Mouse (Mus musculus): ENCODE measurements around the gene Atxn2. TPM values are rescaled to one million over a fixed set of nuclear protein-coding genes. Genes with fewer than 3 reads are reported as not detected.

The Atxn2 gene
- 10 to 100 TPM; 48.1 to 67.6 TPM for polyA plus RNA-seq (2017; shearing (Covaris generic))

GRCm38 (mm10) chr5:121711174-121711927 lies at the start of gene Atxn2:
Atxn2 (plus strand) TSS chr5:121711337.

DNA sequence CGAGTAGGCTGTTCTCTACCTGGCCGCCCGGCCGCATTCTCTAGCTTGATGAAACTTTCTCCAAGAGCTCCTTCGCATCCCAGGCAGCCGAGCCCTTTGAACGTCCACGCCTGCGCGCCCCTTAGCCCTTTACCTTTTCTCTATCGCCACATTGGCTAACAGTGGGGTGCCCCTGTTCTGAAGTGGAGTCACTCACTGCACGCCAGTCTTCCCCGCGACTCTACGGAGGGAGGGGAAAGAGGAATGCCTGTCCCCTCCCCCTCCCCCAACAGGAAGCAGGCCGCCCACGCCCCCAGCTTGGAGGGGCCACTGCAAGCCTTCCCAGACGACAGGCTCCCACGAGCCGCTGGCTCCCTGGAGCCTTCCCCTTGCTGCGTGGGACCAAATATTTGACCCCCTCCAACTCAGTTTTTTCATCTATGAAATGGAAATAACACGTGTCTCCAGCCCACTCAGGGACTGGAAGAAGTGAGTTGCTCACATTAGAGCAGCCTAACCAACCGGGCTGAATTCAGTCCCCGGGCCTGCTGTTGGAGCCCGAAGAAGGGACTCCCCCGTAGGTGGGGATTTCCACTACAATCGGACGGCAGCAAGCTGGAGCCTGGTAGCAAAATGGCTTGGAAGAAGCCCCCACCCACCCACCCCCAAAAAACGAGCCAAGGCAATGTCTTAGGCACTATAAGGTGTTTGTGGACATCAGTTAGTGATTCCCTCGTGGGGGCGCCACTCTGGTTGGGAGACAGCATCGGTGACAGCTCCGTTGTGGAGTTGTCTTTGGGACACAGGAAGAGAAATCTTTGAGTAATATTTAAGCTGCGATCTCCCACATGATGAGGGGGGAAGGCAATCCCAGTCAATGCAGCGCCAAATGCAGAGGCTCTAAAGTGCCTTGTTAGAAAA lies 126.6 kb downstream of the Atxn2 start, which contains the start of gene Sh2b3:
TSS of gene Sh2b3 (minus strand) at position 206 of the 900 bp plus-strand sequence.

GRCm38 (mm10) chr5:121848743-121849142 lies 137.6 kb downstream of the Atxn2 start, which contains the start of gene Pheta1:
Pheta1 (plus strand) TSS chr5:121848984.

Other genes with a start within 250 kb of the Atxn2 start
- gene Adam1b, start 207.9 kb upstream of the Atxn2 start, polyA plus RNA-seq (2017; shearing (Covaris generic)) = under 1 TPM in 1 of 2 experiments, not detected in 1; 0.06 TPM
- 1 to 10 TPM in 1 of 2 experiments, under 1 TPM in 1; 0.83 to 2.2 TPM for gene Adam1a, start 165.9 kb upstream of the Atxn2 start, polyA plus RNA-seq (2017; shearing (Covaris generic))
- under 1 TPM in 1 of 2 experiments, not detected in 1; 0.55 TPM for gene Gm42878, start 165.9 kb upstream of the Atxn2 start, polyA plus RNA-seq (2017; shearing (Covaris generic))
- gene Mapkapk5, start 165.4 kb upstream of the Atxn2 start, polyA plus RNA-seq (2017; shearing (Covaris generic)) = 10 to 100 TPM; 48.0 to 60.5 TPM
- 10 to 100 TPM; 22.1 to 30.5 TPM for gene Aldh2, start 117.5 kb upstream of the Atxn2 start, polyA plus RNA-seq (2017; shearing (Covaris generic))
- 1 to 10 TPM; 2.2 to 7.6 TPM for gene Acad12, start 92.4 kb upstream of the Atxn2 start, polyA plus RNA-seq (2017; shearing (Covaris generic))
- gene Acad10, start 50.8 kb upstream of the Atxn2 start, polyA plus RNA-seq (2017; shearing (Covaris generic)) = 10 to 100 TPM in 1 of 2 experiments, 1 to 10 TPM in 1; 6.6 to 10.1 TPM
- gene Brap, start 50.8 kb upstream of the Atxn2 start, polyA plus RNA-seq (2017; shearing (Covaris generic)) = 10 to 100 TPM; 58.0 to 73.6 TPM
- gene Sh2b3, start 126.3 kb downstream of the Atxn2 start, polyA plus RNA-seq (2017; shearing (Covaris generic)) = 10 to 100 TPM; 53.5 to 56.6 TPM
- 1 to 10 TPM; 5.1 to 7.2 TPM for gene Pheta1, start 137.6 kb downstream of the Atxn2 start, polyA plus RNA-seq (2017; shearing (Covaris generic))

Data from inflammation-experienced regulatory T-cells (primary cell).